Mouse (Mus musculus) limb, embryonic 11.5 days (tissue): Measurements from ENCODE around the gene Nbr1. TPM values are rescaled to one million over a fixed set of nuclear protein-coding genes. Genes with fewer than 3 reads are reported as not detected.
"Not testable (repeated sequence)": the region's sequence is repeated elsewhere in the genome, so short reads cannot be mapped to it uniquely, and the experiment has no call there.

ENCODE experiments used
- ATAC-seq: fragments of 200-750 bp; cut with Nextera tagmentation; 2 replicates; pipeline ENCODE4 v1.8.0; 2017; ENCODE audit warnings: low read depth; ENCODE audit not compliant: insufficient number of reproducible peaks, low FRiP score, low TSS enrichment
- DNase-seq: peaks from one replicate; pipeline ENCODE4 v3.0.0-alpha.2; 2015; ENCODE audit warnings: low spot score
- H3K27ac ChIP-seq: fragments of 300-500 bp; sonication (generic); replicated peaks from 2 replicates; pipeline ENCODE4 v1.5.1; 2014; ENCODE audit warnings: low read depth, mild to moderate bottlenecking, low read length
- H3K27me3 ChIP-seq: fragments of 300-500 bp; sonication (generic); 2 replicates; pipeline ENCODE4 v1.6.1; 2014; ENCODE audit warnings: mild to moderate bottlenecking, low read length, mixed read lengths; ENCODE audit not compliant: control insufficient read depth, insufficient read depth
- H3K36me3 ChIP-seq: fragments of 300-500 bp; sonication (generic); 2 replicates; pipeline ENCODE4 v1.6.1; 2014; ENCODE audit warnings: mild to moderate bottlenecking, low read length, moderate library complexity, mixed read lengths; ENCODE audit not compliant: control insufficient read depth, insufficient read depth
- H3K4me1 ChIP-seq: fragments of 300-500 bp; sonication (generic); 2 replicates; pipeline ENCODE4 v1.6.1; 2014; ENCODE audit warnings: low read length, mixed read lengths; ENCODE audit not compliant: control insufficient read depth, insufficient read depth
- H3K4me2 ChIP-seq: fragments of 300-500 bp; sonication (generic); 2 replicates; pipeline ENCODE4 v1.6.1; 2014; ENCODE audit warnings: low read depth, mild to moderate bottlenecking, moderate library complexity; ENCODE audit not compliant: severe bottlenecking
- H3K4me3 ChIP-seq: fragments of 300-500 bp; sonication (generic); 2 replicates; pipeline ENCODE4 v1.5.1; 2014; ENCODE audit warnings: low read depth, low read length
- H3K9ac ChIP-seq: fragments of 300-500 bp; sonication (generic); 2 replicates; pipeline ENCODE4 v1.6.1; 2014; ENCODE audit warnings: mild to moderate bottlenecking, low read length
- H3K9me3 ChIP-seq: fragments of 300-500 bp; sonication (generic); 2 replicates; pipeline ENCODE4 v1.6.1; 2016; ENCODE audit warnings: low read length; ENCODE audit not compliant: control insufficient read depth
- WGBS: fragments of 180-500 bp; shearing (Covaris S2); extraction: QIAGEN DNeasy Blood & Tissue Kit; methylation state at CpG from one replicate; pipeline ENCODE4 v1.1.7; 2014; 5-methylcytosine and 5-hydroxymethylcytosine counted together
- polyA plus RNA-seq: library from polyadenylated mRNA; unstranded; fragments of >200 nt; fragmentation: Nextera tagmentation; extraction: Ambion mirVana; gene quantifications from 2 replicates; pipeline ENCODE4 v1.2.1, GENCODE M21; 2014

Nbr1 gene
- polyA plus RNA-seq, 1 experiment from 2014 or later: 64.1 TPM

- H3K27me3 ChIP-seq: no peaks in the 10 kb centered on the region
- H3K27ac ChIP-seq: no peak overlapping the region
- H3K4me1 ChIP-seq: no peaks in the 10 kb centered on the region
- 53% methylated on average over 5 of the region's 5 CpGs for WGBS
- no peaks in the 10 kb centered on the region for H3K9me3 ChIP-seq
- peak; percentile 64 for DNase-seq
- peaks cover 15% of the 10 kb centered on the region; the same call in 1 of the 2 replicates for H3K36me3 ChIP-seq
- H3K4me2 ChIP-seq: no peak overlapping the region
- no peak overlapping the region for H3K9ac ChIP-seq
- H3K4me3 ChIP-seq: no peak overlapping the region
- ATAC-seq: no peak
Observed at GRCm38 (mm10) chr11:101562391-101562790, 10.4 kb downstream of the Nbr1 start.

- ATAC-seq: no peak
- no peak overlapping the region for H3K27ac ChIP-seq
- 86% methylated on average over 3 of the region's 3 CpGs for WGBS
Observed at GRCm38 (mm10) chr11:101568421-101568820, 16.5 kb downstream of the Nbr1 start.

GRCm38 (mm10) chr11:101576116-101576515 lies 24.2 kb downstream of the Nbr1 start:
- WGBS: 88% methylated on average over 6 of the region's 6 CpGs
- no peak overlapping the region for H3K4me2 ChIP-seq
- no peak overlapping the region for H3K27ac ChIP-seq
- ATAC-seq (no peak), DNase-seq (no peak)
- no peaks in the 10 kb centered on the region for H3K27me3 ChIP-seq
- H3K4me3 ChIP-seq: no peak overlapping the region
- H3K9me3 ChIP-seq: no peaks in the 10 kb centered on the region
- no peak overlapping the region for H3K9ac ChIP-seq
- peaks cover 18% of the 10 kb centered on the region for H3K36me3 ChIP-seq
- H3K4me1 ChIP-seq: no peaks in the 10 kb centered on the region

More at GRCm38 (mm10) chr11:101568421-101568820, 16.5 kb downstream of the Nbr1 start:
- H3K9me3 ChIP-seq: no peaks in the 10 kb centered on the region
- no peaks in the 10 kb centered on the region for H3K27me3 ChIP-seq
- no peak overlapping the region for H3K4me2 ChIP-seq
- H3K9ac ChIP-seq: no peak overlapping the region
- H3K4me3 ChIP-seq: no peak overlapping the region
- H3K4me1 ChIP-seq: no peaks in the 10 kb centered on the region
- H3K36me3 ChIP-seq: peaks cover 29% of the 10 kb centered on the region
- DNase-seq: no peak

- WGBS: 77% methylated on average over 6 of the region's 6 CpGs
- Histone ChIP-seq H3K4me1 (peaks cover 2% of the 10 kb centered on the region; the same call in 1 of the 2 replicates), H3K27ac (no peak overlapping the region), H3K36me3 (no peaks in the 10 kb centered on the region; the same call in 1 of the 2 replicates), H3K9me3 (no peaks in the 10 kb centered on the region), H3K4me3 (no peak overlapping the region), H3K9ac (no peak overlapping the region), H3K27me3 (no peaks in the 10 kb centered on the region), H3K4me2 (no peak overlapping the region)
- DNase-seq (no peak), ATAC-seq (no peak)
Observed at GRCm38 (mm10) chr11:101581081-101581764, 29.3 kb downstream of the Nbr1 start.

GRCm38 (mm10) chr11:101582054-101583035 lies 30.4 kb downstream of the Nbr1 start, which contains the start of gene Tmem106a:
Gene Tmem106a, plus strand, starts transcription at chr11:101582242.
- H3K9me3 ChIP-seq: no peaks in the 10 kb centered on the region
- peak within 1 kb of the TSS; percentile 54 for H3K4me2 ChIP-seq
- ATAC-seq (no peak), DNase-seq (peak; percentile 78)
- no peaks in the 10 kb centered on the region for H3K27me3 ChIP-seq
- peak within 1 kb of the TSS; percentile 53 for H3K9ac ChIP-seq
- 18% methylated on average over 30 of the region's 31 CpGs for WGBS
- H3K4me3 ChIP-seq: peak within 1 kb of the TSS; percentile 27
- H3K4me1 ChIP-seq: peaks cover 2% of the 10 kb centered on the region; the same call in 1 of the 2 replicates
- no peaks in the 10 kb centered on the region; the same call in 1 of the 2 replicates for H3K36me3 ChIP-seq
- no peak within 1 kb of the TSS for H3K27ac ChIP-seq

GRCm38 (mm10) chr11:101583205-101583604 lies 31.3 kb downstream of the Nbr1 start:
- no peak overlapping the region for H3K9ac ChIP-seq
- 92% methylated on average over 2 of the region's 2 CpGs for WGBS
- DNase-seq: no peak
- no peaks in the 10 kb centered on the region for H3K27me3 ChIP-seq
- no peak overlapping the region for H3K4me2 ChIP-seq
- no peaks in the 10 kb centered on the region for H3K9me3 ChIP-seq
- no peaks in the 10 kb centered on the region; the same call in 1 of the 2 replicates for H3K36me3 ChIP-seq
- no peak overlapping the region for H3K27ac ChIP-seq
- no peak for ATAC-seq
- peaks cover 2% of the 10 kb centered on the region; the same call in 1 of the 2 replicates for H3K4me1 ChIP-seq
- no peak overlapping the region for H3K4me3 ChIP-seq

GRCm38 (mm10) chr11:101585031-101585430 lies 33.1 kb downstream of the Nbr1 start:
- H3K9ac ChIP-seq, H3K27ac ChIP-seq, H3K4me2 ChIP-seq, H3K4me3 ChIP-seq, H3K27me3 ChIP-seq, H3K9me3 ChIP-seq, DNase-seq, H3K36me3 ChIP-seq, H3K4me1 ChIP-seq, ATAC-seq: not testable (repeated sequence)
- 100% methylated on average over 1 of the region's 1 CpGs for WGBS

GRCm38 (mm10) chr11:101585805-101586204 lies 33.9 kb downstream of the Nbr1 start:
- H3K4me2 ChIP-seq: no peak overlapping the region
- no peaks in the 10 kb centered on the region for H3K36me3 ChIP-seq
- ATAC-seq: no peak
- no peak overlapping the region for H3K27ac ChIP-seq
- no peak for DNase-seq
- peaks cover 2% of the 10 kb centered on the region; the same call in 1 of the 2 replicates for H3K4me1 ChIP-seq
- H3K9me3 ChIP-seq: no peaks in the 10 kb centered on the region
- WGBS: 76% methylated on average over 4 of the region's 4 CpGs
- H3K4me3 ChIP-seq: no peak overlapping the region
- no peak overlapping the region for H3K9ac ChIP-seq
- H3K27me3 ChIP-seq: no peaks in the 10 kb centered on the region
